Mouse (Mus musculus): ENCODE results near the gene Adgre5.

- TF ChIP-seq CTCF (IDR thresholded peaks at IDR 0.05; ENCODE audit: insufficient read depth, low read length) (no peak), POLR2A (IDR thresholded peaks at IDR 0.05; ENCODE audit: borderline replicate concordance, extremely low read depth, low read depth, low read length) (peak; percentile 40; the same call in 1 of the 2 replicates)
These were observed 31.8 kb upstream of the Adgre5 start for GRCm38 (mm10) chr8:83772701-83773451.

All from lung, adult 2 months (tissue).